Mouse (Mus musculus) thymus, postnatal 0 days (tissue): ENCODE results near the gene Iqch. TPM values are rescaled to one million over a fixed set of nuclear protein-coding genes. Genes with fewer than 3 reads are reported as not detected.

Source experiments
- DNase-seq: peaks from one replicate; pipeline ENCODE4 v3.0.0-alpha.2; 2015; ENCODE audit warnings: low spot score
- polyA plus RNA-seq: library from polyadenylated mRNA; unstranded; fragments of >200 nt; fragmentation: Nextera tagmentation; extraction: Ambion mirVana; gene quantifications from 2 replicates; pipeline ENCODE4 v1.2.1, GENCODE M21; 2015

Gene Iqch
- polyA plus RNA-seq = 1.4 and 1.9 TPM in 2 replicates

GRCm38 (mm10) chr9:63602043-63602939, at the start of gene Iqch, which contains the start of gene Aagab:
Gene Iqch (minus strand): TSS chr9:63602493.
Gene Aagab (plus strand): TSS chr9:63602660.
- DNase-seq = peak; percentile 98

DNA sequence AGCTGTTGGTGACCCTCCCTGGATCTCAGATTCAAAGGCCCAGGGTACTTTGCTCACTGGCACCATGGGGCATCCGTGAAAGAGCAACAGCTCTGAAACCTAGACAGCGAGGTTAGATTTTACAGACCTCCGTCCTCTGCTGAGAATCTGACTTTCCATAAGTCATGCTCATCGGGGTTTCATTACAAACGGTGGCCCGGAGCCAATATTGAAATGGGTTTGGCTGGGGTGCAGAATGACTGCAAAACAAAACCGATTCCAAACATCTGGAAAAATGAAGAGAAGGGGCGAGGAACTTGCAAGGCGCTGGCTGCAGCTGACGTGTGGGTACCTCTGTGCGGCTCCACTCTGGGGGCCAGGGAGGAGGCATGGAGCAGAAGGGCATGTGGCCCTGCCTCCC, 49.3 kb upstream of the Iqch start:
- no peak for DNase-seq

- no peak for DNase-seq
Observed at GRCm38 (mm10) chr9:63650905-63651304, 48.6 kb upstream of the Iqch start.

- DNase-seq = peak; percentile 57
Observed at GRCm38 (mm10) chr9:63649841-63650545, 47.7 kb upstream of the Iqch start.

GRCm38 (mm10) chr9:63648520-63648918, 46.2 kb upstream of the Iqch start:
- DNase-seq = no peak

DNA sequence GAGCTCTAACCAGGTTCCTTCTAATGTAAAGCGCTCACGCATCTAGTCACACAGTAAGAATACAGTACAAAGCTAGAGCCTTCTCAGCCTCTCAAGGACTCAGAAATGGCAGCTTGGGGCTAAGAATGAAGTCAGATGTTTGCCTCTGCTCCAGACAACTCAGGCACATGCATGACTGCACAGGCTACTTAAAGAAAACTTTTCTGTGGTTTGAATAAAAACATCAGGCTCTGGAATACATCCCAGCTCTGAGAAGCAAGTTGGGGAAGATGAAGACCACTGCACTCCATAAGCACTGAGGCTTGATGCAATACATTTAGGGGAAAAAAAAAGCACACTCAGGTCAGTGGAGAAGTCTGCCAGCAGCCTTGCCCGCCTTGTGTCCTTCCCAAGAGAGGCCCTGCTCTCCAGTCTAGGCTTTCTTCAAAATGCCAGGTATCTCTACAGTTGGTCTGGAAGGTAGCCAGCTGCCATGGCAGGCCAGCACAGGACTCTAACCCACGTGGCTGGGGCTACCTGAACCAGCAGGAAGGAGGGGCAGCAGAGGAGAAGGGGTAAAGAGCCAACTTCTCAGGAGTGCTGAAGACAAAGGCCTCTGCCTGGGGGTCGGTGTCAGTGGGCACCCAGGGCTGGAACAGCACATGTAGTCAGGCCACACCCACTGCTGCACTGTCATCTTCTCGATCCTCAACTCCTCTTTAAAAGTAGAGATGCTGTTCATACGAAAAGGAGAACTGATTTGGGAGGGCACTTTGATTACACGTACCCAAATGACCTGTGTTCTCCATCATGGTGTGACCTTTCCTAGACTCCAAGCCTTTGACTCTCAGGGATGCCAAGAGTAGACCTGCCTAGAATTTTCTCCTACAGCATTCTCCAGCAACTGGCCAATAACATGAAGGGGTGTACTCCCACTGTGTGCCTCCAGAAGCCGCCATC, 45.6 kb upstream of the Iqch start:
- no peak for DNase-seq

DNA sequence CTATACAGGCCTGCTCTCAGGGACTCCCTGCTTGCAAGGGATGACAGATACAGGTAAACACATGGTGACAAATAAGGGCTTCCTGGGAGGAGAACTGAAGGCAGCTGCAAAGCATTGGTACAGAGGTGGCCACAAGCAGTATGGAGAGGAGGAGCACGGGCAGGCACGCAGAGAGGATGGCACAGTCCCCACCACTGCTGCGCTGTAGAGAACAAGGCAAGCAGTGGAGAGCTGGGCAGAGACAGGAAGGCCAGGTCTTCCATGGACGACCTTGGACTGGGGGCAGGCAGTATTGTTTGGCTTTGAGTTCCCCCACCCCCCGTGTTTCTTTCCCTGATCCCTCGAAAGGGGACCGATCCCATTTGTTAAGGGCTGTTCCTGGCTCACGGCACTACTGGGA, 42.8 kb upstream of the Iqch start:
- DNase-seq = no peak

DNA sequence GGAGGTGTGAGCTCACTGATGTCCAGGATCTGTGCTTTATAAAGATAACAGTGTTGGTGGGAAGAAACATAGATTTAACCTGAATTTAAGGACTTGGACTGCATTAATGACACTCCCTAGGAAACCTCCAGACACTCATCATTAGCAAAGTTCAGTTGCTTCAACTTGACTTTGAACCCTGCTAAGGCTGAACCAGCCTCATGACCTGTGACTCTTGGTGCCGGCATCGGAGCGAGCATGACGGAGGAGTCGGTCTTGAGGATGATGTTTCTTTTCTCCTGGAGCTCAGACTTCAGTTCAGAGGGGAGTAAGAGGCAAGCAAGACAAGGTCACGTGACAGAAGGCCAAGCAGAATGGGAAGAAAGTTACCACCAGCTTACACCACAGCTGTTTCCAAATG, 41.7 kb upstream of the Iqch start:
- DNase-seq = no peak

GRCm38 (mm10) chr9:63641983-63642646, 39.8 kb upstream of the Iqch start:
- DNase-seq = no peak

- no peak for DNase-seq
Observed at GRCm38 (mm10) chr9:63636113-63636512, 33.8 kb upstream of the Iqch start.

DNA sequence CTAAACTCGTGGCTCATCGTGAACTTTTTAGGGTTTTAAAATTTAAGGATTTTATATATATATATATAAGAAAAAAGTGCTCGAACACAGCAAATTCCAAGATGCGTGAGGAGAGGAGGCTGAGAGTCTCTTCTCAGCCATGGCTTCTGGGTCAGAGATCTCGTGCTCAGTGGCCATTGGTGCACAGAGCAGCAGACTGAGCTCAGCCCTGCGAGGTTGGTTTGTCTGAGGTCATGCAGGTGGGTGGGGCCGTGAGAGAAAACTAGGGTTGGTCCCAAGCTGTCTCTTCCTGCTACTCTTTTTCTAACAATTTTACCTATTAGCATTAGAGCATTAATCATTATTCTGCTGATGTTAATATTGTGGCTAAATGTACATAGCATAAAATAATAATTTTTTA, 31.0 kb upstream of the Iqch start:
- no peak for DNase-seq

DNA sequence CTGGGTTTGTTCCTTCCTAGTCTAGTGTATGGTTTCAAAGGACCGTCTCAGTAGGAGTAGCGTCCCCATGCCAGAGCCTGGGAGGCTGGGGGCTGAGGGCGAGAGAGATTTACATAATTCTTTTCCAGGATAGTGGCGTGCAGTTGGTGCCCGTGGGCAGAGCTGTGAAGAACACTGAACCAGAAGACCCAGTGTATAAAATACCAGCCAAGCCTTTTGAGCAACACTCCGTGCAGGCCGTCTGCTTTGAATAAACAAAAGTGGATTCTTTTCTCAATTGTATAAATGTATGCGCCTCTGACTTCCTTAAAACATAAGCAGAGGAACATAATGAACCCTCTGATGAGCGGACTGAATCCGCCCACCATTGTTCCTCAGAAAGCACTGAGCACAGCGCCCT, 30.6 kb upstream of the Iqch start:
- no peak for DNase-seq

- DNase-seq = no peak
Observed at GRCm38 (mm10) chr9:63632045-63632444, 29.8 kb upstream of the Iqch start.

DNA sequence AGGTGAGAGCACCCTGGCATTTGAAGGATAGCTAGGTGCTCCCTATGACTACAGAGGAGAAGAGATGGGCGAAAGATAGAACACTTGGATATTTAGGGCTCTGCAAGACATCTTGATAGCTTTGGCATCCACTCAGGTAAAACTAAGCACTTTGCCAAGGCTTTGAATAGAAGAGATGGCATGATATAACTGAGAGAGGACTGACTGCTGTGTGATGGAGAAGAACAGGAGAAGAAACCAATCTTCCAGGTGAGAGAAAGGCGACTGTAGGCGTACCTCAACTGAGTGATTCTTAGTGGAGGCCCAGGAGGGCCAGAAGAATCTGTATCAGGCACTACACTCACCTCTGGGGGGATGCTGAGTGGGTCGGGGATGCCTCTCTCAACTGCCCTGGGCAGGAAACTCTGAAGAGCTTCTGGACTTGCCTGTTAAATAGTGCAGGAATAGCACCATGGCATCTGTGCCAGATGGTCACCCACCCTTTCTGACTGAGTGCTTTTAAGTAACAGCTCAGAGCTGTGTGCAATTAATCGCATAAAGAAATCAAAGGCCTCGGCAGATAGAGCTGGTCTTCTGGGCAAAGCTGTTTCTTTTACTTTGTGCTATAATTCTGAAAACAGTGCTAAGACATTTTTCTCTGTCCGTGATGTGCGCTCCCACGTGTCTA, 22.9 kb upstream of the Iqch start:
- DNase-seq = no peak

- DNase-seq = no peak
Observed at GRCm38 (mm10) chr9:63623895-63624569, 21.7 kb upstream of the Iqch start.

- DNase-seq = no peak
Observed at GRCm38 (mm10) chr9:63617967-63618366, 15.7 kb upstream of the Iqch start.

DNA sequence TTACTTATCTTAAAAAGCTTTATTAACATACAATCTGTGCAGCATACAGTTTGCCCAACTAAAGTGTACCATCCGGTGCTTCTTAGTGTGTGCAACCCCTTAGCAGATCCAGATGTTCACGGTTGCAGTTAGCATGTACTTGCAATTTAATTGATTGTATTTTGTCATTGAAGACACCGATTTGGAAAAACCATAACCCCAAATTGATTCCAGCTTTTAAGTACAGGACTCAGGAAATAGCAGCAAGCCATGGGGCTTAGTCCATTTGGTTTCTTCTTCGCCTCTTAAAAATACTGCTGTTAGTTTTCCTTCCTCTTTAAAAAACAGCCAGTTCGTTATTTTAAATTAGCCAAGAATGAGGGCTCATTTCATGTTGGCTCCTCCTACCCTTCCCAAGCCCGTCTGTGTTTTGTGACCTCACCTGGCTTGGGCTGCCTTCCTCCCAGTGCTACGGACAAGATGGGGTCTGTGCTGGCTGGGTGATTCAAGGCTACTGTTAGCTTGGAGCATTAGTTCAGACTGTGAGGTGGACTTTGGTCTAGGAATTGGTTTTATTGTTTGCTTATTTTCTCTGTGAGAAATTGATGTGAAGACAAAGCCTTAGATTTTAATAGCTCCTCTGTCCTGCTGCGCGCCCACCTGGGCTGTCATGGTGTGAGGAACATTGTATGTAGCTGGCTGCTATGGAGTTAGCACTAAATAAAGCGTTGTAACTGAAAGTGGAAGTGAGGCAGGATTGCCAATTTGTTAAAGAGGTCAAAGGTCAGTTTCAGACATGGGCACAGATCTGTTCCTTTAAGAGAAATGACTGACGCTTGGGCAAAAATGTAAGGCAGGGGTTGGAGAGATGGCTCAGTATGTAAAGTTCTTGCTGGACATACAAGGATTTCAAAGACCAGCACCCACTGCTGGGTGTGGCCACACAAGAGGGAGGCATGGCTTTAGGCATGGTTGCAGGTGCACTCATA, 12.0 kb upstream of the Iqch start:
- DNase-seq = no peak

- no peak for DNase-seq
Observed at GRCm38 (mm10) chr9:63613569-63613968, 11.3 kb upstream of the Iqch start.
